12 mouse cellular contexts compared by ENCODE assay signal in genomic region chr17:82080301-82080700, GRCm38 (mm10).
"Had no signal": no experiment of that assay in that cellular context is flagged by ENCODE, and none has a peak within 500 bp of the region (broad histone marks: within the 10 kb centered on the region; RNA-seq: fewer than 3 reads in every experiment).

No protein-coding gene starts in this region.

- DNase-seq: left cerebral cortex, postnatal 4 days; liver; liver, embryonic 13.5 days; liver, postnatal 0 days; lung, adult 18-20 months; lung, adult 2 months; lung, embryonic 14.5 days; lung, postnatal 10 days; lung, postnatal 14 days; lung, postnatal 36 days; lung, postnatal 4 days; midbrain, embryonic 14.5 days had no signal
